Mouse (Mus musculus): ENCODE results near the gene Intu. TPM values are rescaled to one million over a fixed set of nuclear protein-coding genes. Genes with fewer than 3 reads are reported as not detected.

The Intu gene
- total RNA-seq, 1 experiment = 5.2 TPM

GRCm38 (mm10) chr3:40673515-40673914 lies 142.4 kb downstream of the Intu start:
- Histone ChIP-seq H3K9me3 (ENCODE audit: control insufficient read depth, insufficient read depth, low read depth, low read length) (no peaks in the 10 kb centered on the region), H3K9ac (ENCODE audit: insufficient read depth, low read depth, low read length, poor library complexity, severe bottlenecking) (no peak overlapping the region), H3K27ac (ENCODE audit: insufficient read depth, low read depth, low read length, poor library complexity, severe bottlenecking) (no peak overlapping the region), H3K4me1 (ENCODE audit: control insufficient read depth in 2 of 2, insufficient read depth in 2 of 2, low read length in 2 of 2, poor library complexity in 1 of 2) (no peaks in the 10 kb centered on the region), H3K36me3 (ENCODE audit: control insufficient read depth, insufficient read depth, low read length, poor library complexity, severe bottlenecking) (no peaks in the 10 kb centered on the region), H3K4me3 (ENCODE audit: insufficient read depth in 1 of 2, low read depth in 1 of 2, low read length in 2 of 2, poor library complexity in 1 of 2, severe bottlenecking in 1 of 2) (no peak overlapping the region)
- in situ Hi-C loops (cut with MboI; ENCODE audit: low sequenced_read_pairs in 2 of 2, unreplicated experiment in 2 of 2) = no loop called here
- no peak for DNase-seq (ENCODE audit: low read depth, low spot score)
- TF ChIP-seq CHD2 (IDR thresholded peaks at IDR 0.05; ENCODE audit: low read depth, low read length) (no peak), MAFK (IDR thresholded peaks at IDR 0.05; ENCODE audit: insufficient read depth, low read depth, low read length) (no peak), ZC3H11A (IDR thresholded peaks at IDR 0.05; ENCODE audit: borderline replicate concordance, low read depth, low read length) (no peak), ZNF384 (IDR thresholded peaks at IDR 0.05; ENCODE audit: low read depth, low read length) (no peak), HCFC1 (IDR thresholded peaks at IDR 0.05; ENCODE audit: borderline replicate concordance, insufficient read depth, low read length) (no peak)

- in situ Hi-C loops (cut with MboI; ENCODE audit: low sequenced_read_pairs in 2 of 2, unreplicated experiment in 2 of 2) = no loop called here
- H3K9ac ChIP-seq (ENCODE audit: insufficient read depth, low read depth, low read length, poor library complexity, severe bottlenecking) = no peak overlapping the region
- TF ChIP-seq HCFC1 (IDR thresholded peaks at IDR 0.05; ENCODE audit: borderline replicate concordance, insufficient read depth, low read length) = no peak
- no peak for TF ChIP-seq CHD2 (IDR thresholded peaks at IDR 0.05; ENCODE audit: low read depth, low read length)
- no peak for TF ChIP-seq ZC3H11A (IDR thresholded peaks at IDR 0.05; ENCODE audit: borderline replicate concordance, low read depth, low read length)
- TF ChIP-seq ZNF384 (IDR thresholded peaks at IDR 0.05; ENCODE audit: low read depth, low read length) = no peak
- TF ChIP-seq MAFK (IDR thresholded peaks at IDR 0.05; ENCODE audit: insufficient read depth, low read depth, low read length) = no peak
- H3K9me3 ChIP-seq (ENCODE audit: control insufficient read depth, insufficient read depth, low read depth, low read length) = no peaks in the 10 kb centered on the region
- H3K36me3 ChIP-seq (ENCODE audit: control insufficient read depth, insufficient read depth, low read length, poor library complexity, severe bottlenecking) = no peaks in the 10 kb centered on the region
- DNase-seq (ENCODE audit: low read depth, low spot score) = no peak
- H3K27ac ChIP-seq (ENCODE audit: insufficient read depth, low read depth, low read length, poor library complexity, severe bottlenecking) = no peak overlapping the region
- no peaks in the 10 kb centered on the region for H3K4me1 ChIP-seq (ENCODE audit: control insufficient read depth in 2 of 2, insufficient read depth in 2 of 2, low read length in 2 of 2, poor library complexity in 1 of 2)
- H3K4me3 ChIP-seq (ENCODE audit: insufficient read depth in 1 of 2, low read depth in 1 of 2, low read length in 2 of 2, poor library complexity in 1 of 2, severe bottlenecking in 1 of 2) = no peak overlapping the region
Measured at GRCm38 (mm10) chr3:40674873-40675405, 143.9 kb downstream of the Intu start.

DNA sequence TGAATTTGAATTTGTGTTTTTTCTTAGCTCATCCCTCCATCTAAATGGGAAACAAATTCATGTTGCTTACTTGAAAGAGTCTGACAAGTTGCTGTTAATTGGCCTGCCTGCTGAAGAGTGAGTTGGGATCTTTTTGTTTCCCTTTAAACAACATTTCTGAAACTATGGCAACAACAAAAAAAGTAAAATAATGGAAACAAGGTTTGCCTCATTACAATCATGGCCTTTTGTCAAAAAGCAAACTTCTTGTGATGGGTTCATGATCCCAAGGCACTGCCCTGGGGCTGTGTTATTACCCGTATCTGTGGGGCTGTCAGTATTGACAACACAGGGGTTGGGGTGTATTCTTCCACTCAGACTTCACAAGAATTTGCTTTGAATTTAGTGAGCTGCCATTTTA lies 147.8 kb downstream of the Intu start:
- no peak for DNase-seq (ENCODE audit: low read depth, low spot score)
- 0 out of 4 replicates have a peak, but pooled peaks cover 0 to 2% of the 10 kb centered on the region in 2 experiments for H3K4me1 ChIP-seq (ENCODE audit: control insufficient read depth in 2 of 2, insufficient read depth in 2 of 2, low read length in 2 of 2, poor library complexity in 1 of 2)
- no peak overlapping the region for H3K4me3 ChIP-seq (ENCODE audit: insufficient read depth in 1 of 2, low read depth in 1 of 2, low read length in 2 of 2, poor library complexity in 1 of 2, severe bottlenecking in 1 of 2)
- H3K27ac ChIP-seq (ENCODE audit: insufficient read depth, low read depth, low read length, poor library complexity, severe bottlenecking) = no peak overlapping the region
- in situ Hi-C loops (cut with MboI; ENCODE audit: low sequenced_read_pairs in 2 of 2, unreplicated experiment in 2 of 2) = no loop called here
- no peak overlapping the region for H3K9ac ChIP-seq (ENCODE audit: insufficient read depth, low read depth, low read length, poor library complexity, severe bottlenecking)
- no peak for TF ChIP-seq CHD2 (IDR thresholded peaks at IDR 0.05; ENCODE audit: low read depth, low read length)
- no peak for TF ChIP-seq ZC3H11A (IDR thresholded peaks at IDR 0.05; ENCODE audit: borderline replicate concordance, low read depth, low read length)
- TF ChIP-seq HCFC1 (IDR thresholded peaks at IDR 0.05; ENCODE audit: borderline replicate concordance, insufficient read depth, low read length) = no peak
- TF ChIP-seq MAFK (IDR thresholded peaks at IDR 0.05; ENCODE audit: insufficient read depth, low read depth, low read length) = no peak
- TF ChIP-seq ZNF384 (IDR thresholded peaks at IDR 0.05; ENCODE audit: low read depth, low read length) = no peak
- H3K9me3 ChIP-seq (ENCODE audit: control insufficient read depth, insufficient read depth, low read depth, low read length) = no peaks in the 10 kb centered on the region
- no peaks in the 10 kb centered on the region for H3K36me3 ChIP-seq (ENCODE audit: control insufficient read depth, insufficient read depth, low read length, poor library complexity, severe bottlenecking)

GRCm38 (mm10) chr3:40682404-40682803 lies 151.3 kb downstream of the Intu start:
- Histone ChIP-seq H3K4me3 (ENCODE audit: insufficient read depth in 1 of 2, low read depth in 1 of 2, low read length in 2 of 2, poor library complexity in 1 of 2, severe bottlenecking in 1 of 2) (no peak overlapping the region), H3K36me3 (ENCODE audit: control insufficient read depth, insufficient read depth, low read length, poor library complexity, severe bottlenecking) (no peaks in the 10 kb centered on the region), H3K4me1 (ENCODE audit: control insufficient read depth in 2 of 2, insufficient read depth in 2 of 2, low read length in 2 of 2, poor library complexity in 1 of 2) (0 out of 4 replicates have a peak, but pooled peaks cover 0 to 2% of the 10 kb centered on the region in 2 experiments), H3K27ac (ENCODE audit: insufficient read depth, low read depth, low read length, poor library complexity, severe bottlenecking) (no peak overlapping the region), H3K9me3 (ENCODE audit: control insufficient read depth, insufficient read depth, low read depth, low read length) (no peaks in the 10 kb centered on the region), H3K9ac (ENCODE audit: insufficient read depth, low read depth, low read length, poor library complexity, severe bottlenecking) (no peak overlapping the region)
- DNase-seq (ENCODE audit: low read depth, low spot score) = peak; percentile 7
- TF ChIP-seq ZNF384 (IDR thresholded peaks at IDR 0.05; ENCODE audit: low read depth, low read length) = no peak
- no peak for TF ChIP-seq MAFK (IDR thresholded peaks at IDR 0.05; ENCODE audit: insufficient read depth, low read depth, low read length)
- TF ChIP-seq ZC3H11A (IDR thresholded peaks at IDR 0.05; ENCODE audit: borderline replicate concordance, low read depth, low read length) = no peak
- no peak for TF ChIP-seq CHD2 (IDR thresholded peaks at IDR 0.05; ENCODE audit: low read depth, low read length)
- TF ChIP-seq HCFC1 (IDR thresholded peaks at IDR 0.05; ENCODE audit: borderline replicate concordance, insufficient read depth, low read length) = no peak
- in situ Hi-C loops (cut with MboI; ENCODE audit: low sequenced_read_pairs in 2 of 2, unreplicated experiment in 2 of 2) = no loop called here

All from ES-E14 (cell line).